Mouse (Mus musculus) G1E (cell line): Measurements from ENCODE around the gene Atg5.

Experiments
- CTCF ChIP-seq: IDR thresholded peaks from 2 replicates; pipeline ENCODE4 v1.5.1; 2012; ENCODE audit warnings: low read depth, low read length, inconsistent platforms, mixed read lengths
- GATA1 ChIP-seq: IDR thresholded peaks from 2 replicates; pipeline ENCODE4 v1.6.1; 2012; ENCODE audit warnings: borderline replicate concordance, low read length, inconsistent platforms, mixed read lengths
- GATA2 ChIP-seq: IDR thresholded peaks from 2 replicates; pipeline ENCODE4 v1.6.1; 2012; ENCODE audit warnings: low read depth, low read length, inconsistent platforms, borderline replicate concordance
- POLR2AphosphoS5 ChIP-seq: IDR thresholded peaks from 2 replicates; pipeline ENCODE4 v1.6.1; 2012; ENCODE audit warnings: low read depth, low read length, inconsistent platforms; ENCODE audit not compliant: insufficient replicate concordance
- TAL1 ChIP-seq: conservative IDR thresholded peaks from 2 replicates; pipeline ENCODE4 v1.6.1; 2012; ENCODE audit warnings: low read depth, low read length, inconsistent platforms, mixed read lengths

DNA sequence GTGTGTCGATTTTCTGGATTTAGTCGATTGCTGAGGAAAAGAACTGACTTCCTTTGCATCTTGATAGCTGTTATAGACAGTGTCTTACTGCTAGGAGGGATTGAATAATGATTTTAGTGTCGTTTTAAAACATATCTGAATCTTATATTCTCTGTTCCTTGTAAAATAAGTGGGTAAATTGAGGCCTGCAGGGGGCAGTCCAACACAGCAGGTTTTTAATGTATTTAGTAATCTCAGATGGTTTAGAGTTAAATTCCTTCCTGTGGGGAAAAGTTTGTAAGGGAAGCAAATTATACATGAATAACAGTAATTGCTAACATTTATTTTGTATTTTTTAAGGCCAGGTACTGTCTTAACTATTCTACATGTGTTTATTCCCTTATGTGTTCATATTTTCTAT lies 60.2 kb downstream of the Atg5 start:
- TF ChIP-seq CTCF (no peak), GATA1 (no peak), TAL1 (no peak), POLR2AphosphoS5 (no peak), GATA2 (no peak)
